Mouse (Mus musculus) v-Abl transformed pro-B cells (cell line): ENCODE results near the gene Mterf1b.

Experiments
- in situ Hi-C, 2 experiments: fragments of 400-800 bp; cut with MboI; formaldehyde crosslinking; loops; one replicate each; pipeline ENCODE4 v1.15.1; 2025; ENCODE audit not compliant: unreplicated experiment in 2 of 2

Gene Mterf1b

GRCm38 (mm10) chr5:4234505-4234904, 42.3 kb downstream of the Mterf1b start:
- in situ Hi-C loops: no loop called here

GRCm38 (mm10) chr5:4240120-4240519, 48.0 kb downstream of the Mterf1b start:
- in situ Hi-C loops: no loop called here

- in situ Hi-C loops: no loop called here
Observed at GRCm38 (mm10) chr5:4245004-4245403, 52.8 kb downstream of the Mterf1b start.

- in situ Hi-C loops: no loop called here
Observed at GRCm38 (mm10) chr5:4246095-4246494, 53.9 kb downstream of the Mterf1b start.
